Mouse (Mus musculus) urinary bladder, postnatal 36 days (tissue): Measurements from ENCODE around the gene Fam122a.
A peak's percentile ranks its signal among the peaks of the same experiment; 100 is the strongest.

ENCODE experiments used
- DNase-seq, 2 experiments: peaks; one replicate each; pipeline ENCODE4 v3.0.0; 2022; ENCODE audit warnings: low spot score in 2 of 2, mixed read lengths in 1 of 2

The Fam122a gene

DNA sequence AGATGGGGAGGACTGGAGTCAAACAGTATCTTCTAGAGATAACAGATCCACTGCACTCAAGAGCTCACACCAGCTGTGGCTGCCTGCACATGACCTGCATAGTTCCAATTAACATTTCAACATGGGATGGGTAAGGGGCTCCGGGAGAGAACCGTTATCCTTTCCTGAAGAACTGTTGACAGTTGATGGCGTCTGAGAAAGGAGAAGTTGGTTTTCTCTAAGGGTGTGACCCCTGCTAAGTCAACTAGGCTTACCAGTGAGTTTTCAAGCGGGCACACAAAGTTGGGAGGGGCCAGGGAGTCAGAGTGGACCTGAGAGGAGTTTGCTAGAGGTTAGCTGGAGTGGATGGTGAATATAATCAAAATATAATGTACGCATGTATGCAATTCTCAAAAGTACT is 13.1 kb upstream of the Fam122a start:
- no peak for DNase-seq

DNA sequence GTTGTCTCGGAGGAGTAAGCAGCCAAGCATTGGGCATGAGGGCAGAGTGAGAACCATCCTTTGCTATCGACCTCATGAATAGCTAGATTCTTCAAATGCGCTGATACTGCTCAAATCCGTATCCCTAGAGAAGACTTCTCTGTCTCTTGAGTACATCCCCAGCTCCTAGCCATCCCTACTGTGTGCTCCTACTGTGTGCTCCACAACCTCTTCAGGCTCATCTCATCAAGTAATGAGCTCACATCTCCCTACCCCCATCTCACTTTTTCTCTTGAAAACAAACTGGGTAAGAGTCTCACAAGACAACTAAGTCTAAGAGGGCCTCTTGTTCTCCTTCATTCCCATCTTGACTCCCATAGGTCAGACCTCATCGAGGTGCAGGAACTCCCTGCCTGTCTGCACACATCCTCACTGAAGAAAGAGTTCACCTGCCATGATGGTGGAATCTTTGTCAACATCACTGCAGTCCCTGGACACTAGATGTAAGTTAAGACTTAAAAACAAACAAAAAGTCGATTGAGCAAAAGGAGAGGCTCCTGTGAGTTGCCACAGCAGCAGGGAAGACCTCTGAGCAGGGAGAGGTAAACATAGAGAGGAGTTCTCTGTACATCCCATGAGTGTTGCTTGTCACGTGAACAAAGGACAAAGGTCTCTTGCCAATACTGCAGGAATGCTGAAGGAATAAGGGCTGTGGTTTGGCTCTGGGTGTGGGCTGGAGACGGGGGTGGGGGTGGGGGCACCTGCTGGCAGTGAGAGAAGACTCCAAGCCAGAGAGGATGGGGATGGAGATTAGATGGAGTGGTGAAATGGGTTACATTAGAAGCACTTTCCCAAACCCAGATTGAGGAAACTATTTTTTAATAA is 9.5 kb upstream of the Fam122a start:
- no peak for DNase-seq

DNA sequence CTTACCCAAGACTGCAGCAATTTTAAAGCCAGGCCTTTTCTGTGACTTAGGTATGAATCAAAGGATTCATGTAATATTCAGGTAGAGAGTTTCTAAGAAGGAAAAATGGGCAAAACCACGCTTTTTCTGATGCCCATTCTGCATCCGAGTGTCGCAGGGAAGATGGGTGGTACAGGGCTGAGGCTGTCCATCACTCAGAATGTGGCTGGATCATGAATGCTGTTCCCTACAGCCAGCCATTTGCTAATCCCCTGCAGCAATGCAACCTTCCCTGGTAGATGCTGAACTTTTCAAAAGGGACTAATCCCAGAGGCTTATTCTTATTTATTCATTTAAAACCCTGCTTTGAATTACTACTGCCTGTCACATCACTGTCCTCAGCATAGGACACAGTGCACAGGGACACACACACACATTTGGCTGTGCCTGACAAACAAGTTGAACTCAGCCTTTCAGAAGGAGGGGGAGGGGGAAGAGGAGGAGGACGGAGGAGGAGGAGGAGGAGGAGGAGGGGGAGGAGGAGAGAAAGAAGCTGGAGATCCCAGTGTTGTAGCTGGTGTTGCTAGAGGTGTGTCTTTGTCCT is 7.5 kb upstream of the Fam122a start:
- no peak for DNase-seq

DNA sequence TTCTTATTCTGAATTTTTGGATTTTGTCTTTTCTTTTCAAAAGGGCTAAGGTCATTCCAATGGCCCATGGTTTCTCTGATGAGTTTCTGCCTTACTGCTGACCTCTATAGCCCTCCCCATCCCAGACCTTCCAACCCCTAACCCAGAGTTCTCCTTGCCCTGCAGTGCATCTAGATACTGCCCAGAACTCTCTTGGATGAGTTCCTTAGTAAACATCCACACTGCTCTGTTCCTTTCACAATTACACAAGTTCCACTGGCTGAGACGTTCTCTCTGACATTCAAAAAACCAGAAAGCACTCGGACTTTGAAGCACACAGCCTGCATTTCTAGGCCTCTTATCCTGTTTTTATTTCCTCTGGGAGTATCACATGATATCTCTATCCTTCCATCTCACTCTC is 3.8 kb upstream of the Fam122a start:
- no peak for DNase-seq

DNA sequence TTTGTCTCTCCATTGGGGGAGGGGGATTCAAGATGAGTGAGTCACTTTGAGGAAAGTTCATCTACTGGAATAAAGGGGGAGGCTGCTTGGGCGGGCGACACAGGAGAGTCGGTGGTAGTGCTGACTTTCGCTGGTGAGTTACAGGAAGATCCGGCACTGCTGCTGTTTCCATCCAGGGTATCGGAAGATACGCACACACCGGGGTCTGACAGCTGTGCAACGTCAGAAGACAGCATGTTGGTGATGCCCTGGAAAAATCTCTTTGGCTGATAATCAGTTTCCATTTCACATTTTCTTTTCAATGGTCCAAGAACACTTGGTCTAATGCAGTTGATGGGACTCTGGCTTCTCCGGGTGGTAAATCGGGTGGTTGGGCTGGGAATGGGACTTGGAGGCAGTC is 695 bp downstream of the Fam122a start:
- peak in 1 of 2 experiments; percentile 2 for DNase-seq

GRCm38 (mm10) chr19:24475281-24475680 is 1.9 kb downstream of the Fam122a start:
- DNase-seq, result no peak

DNA sequence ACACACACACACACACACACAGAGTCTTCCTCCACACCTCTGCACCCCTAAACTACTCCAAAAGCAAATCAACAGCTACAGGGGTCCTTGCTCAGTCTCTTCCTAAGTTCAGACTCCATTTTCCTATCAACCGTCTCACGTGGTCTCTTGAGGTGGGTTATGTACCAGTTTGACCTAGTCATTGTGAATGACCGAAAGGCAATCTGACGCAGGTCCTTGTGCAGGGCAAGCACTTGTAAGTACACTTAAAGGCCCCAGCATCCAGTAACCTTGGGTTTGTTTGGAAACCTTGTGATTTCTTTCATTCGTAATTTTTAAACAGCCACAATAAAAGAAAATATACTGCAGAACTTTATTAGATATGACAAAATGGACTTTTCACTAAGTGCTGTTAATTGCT is 4.6 kb downstream of the Fam122a start:
- no peak for DNase-seq

GRCm38 (mm10) chr19:24471538-24471937 is 5.6 kb downstream of the Fam122a start:
- no peak for DNase-seq

GRCm38 (mm10) chr19:24469216-24469615 is 7.9 kb downstream of the Fam122a start:
- no peak for DNase-seq

- no peak for DNase-seq
Measured at GRCm38 (mm10) chr19:24468616-24469015, 8.5 kb downstream of the Fam122a start.

DNA sequence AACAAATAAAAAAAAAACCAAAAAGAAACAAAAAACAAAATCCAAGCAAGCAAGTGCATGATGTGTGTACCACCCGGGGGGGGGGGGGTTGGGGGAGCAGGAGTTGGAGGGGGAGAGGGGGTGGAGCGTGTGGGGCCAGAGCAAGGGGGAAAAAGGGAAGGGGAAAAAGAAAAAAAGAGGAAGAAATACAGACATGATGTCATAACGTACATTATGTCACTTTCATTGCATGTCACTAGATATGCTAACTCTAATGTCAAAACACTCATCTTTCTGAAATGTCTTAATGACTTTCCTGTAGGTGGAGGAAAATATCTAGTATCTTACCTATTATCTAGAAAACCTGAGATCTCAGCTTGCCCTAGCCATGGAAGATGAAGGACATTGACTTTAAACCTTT is 14.1 kb downstream of the Fam122a start:
- no peak for DNase-seq

GRCm38 (mm10) chr19:24456591-24457231 is 20.4 kb downstream of the Fam122a start:
- DNase-seq, result no peak

- no peak for DNase-seq
Measured at GRCm38 (mm10) chr19:24455249-24455960, 21.8 kb downstream of the Fam122a start.

DNA sequence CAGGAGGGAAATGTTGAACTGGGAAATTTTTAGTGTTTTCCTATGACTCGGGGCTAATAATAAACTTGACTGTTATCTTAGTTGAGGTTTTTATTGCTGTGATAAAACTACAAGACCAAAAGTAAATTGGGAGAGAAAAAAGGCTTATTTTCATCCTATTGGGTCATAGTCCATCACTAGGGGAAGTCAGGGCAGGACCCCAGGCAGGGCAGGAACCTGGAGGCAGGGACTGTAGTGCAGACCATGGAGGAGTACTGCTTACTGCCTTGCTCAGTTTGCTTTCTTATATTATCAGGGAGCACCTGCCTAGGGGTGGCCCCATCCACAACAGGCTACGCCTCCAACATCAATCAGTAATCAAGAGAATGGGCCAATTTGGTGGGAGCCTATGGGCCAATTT is 22.7 kb downstream of the Fam122a start:
- DNase-seq, result no peak

DNA sequence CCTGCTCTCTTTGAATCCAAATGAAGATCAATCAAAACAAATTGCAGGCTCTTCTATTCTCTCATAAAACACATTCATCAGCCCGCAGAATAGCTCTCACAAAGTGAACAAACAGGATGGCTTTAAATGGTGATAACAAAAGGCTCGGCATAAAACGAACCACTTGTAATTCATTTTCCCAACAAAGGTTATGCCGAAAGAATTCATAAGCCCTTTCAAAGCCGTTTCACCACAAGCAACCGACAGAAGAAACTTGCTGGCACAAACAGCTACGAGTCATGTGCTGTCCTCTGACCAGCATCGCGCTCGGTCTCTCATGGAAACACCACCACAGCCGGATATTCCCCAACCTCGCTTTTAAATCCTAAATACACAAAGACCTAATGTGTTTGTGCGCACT is 23.8 kb downstream of the Fam122a start:
- no peak for DNase-seq

- no peak for DNase-seq
Measured at GRCm38 (mm10) chr19:24452441-24452898, 24.7 kb downstream of the Fam122a start.

- no peak for DNase-seq
Measured at GRCm38 (mm10) chr19:24451626-24452025, 25.5 kb downstream of the Fam122a start.

- DNase-seq, result no peak
Measured at GRCm38 (mm10) chr19:24450740-24451139, 26.4 kb downstream of the Fam122a start.

DNA sequence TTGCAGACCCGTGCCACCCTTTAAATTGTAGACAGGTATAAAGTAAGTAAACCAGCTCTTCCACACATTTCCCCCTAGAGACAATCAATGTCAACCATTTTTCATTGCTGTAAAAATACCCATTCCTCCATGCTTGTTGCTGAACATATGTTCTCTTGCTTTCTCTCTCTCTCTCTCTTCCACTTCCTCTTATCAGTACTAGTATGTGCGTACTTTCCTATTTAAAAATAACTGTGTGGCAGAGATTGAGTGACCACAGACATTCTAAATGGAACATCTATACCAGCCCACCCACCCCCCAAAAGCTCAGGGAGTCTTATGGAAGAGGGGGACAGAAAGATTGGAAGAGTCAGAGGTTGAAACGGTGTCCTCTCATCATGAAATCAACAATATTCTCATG is 32.8 kb downstream of the Fam122a start:
- DNase-seq, result no peak

DNA sequence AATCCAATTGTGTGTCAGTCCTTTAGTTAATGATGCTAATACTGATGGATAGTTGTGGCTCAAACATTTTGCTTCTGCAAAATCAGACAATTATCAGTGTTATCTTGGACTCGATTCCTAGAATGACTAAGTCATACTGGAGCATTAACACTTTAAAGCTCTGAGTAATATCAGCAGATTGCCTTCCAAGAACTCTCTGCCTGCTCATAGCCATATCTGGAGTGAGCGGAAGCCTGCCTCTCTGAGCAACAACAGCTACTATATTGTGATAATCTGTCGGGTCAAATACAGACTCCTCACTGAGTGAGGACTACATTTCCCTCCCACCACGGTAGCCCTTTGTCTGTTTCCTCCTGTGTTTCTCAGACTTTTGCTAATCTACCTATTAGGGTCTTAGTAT is 37.4 kb downstream of the Fam122a start:
- DNase-seq, result no peak

DNA sequence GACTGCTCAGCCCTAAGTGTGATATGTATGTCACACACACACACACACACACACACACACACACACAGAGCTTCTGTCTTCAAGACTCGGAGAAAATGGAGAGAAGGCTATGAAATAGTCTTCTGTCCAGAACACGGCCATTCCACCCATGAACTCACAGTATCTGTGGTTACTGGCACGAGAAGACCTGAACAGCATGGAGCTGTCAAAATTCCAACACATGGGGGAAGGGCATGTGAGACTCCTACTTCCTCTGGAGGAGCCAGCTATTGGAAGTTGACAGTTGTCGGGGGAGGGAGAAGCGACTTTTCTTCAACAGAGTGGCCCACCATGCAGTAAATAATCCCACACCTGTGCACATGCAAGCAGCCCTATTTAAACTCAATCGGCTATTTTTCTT is 42.9 kb downstream of the Fam122a start:
- DNase-seq, result no peak

GRCm38 (mm10) chr19:24432447-24432846 is 44.7 kb downstream of the Fam122a start:
- DNase-seq, result no peak
